Mouse (Mus musculus) liver, embryonic 14.5 days (tissue): ENCODE data around the gene Nedd9.

Experiments
- CTCF ChIP-seq: IDR thresholded peaks from 2 replicates; pipeline ENCODE4 v1.5.1; 2016; ENCODE audit warnings: antibody characterized with exemption, low read depth, control low read depth
- EP300 ChIP-seq: IDR thresholded peaks from 2 replicates; pipeline ENCODE4 v1.6.1; 2016; ENCODE audit warnings: antibody characterized with exemption, low read depth

- TF ChIP-seq EP300 (no peak), CTCF (no peak)
Measured at GRCm38 (mm10) chr13:41530326-41530725, 43.2 kb upstream of the Nedd9 start.
